Mouse (Mus musculus) small intestine, adult 10 weeks (tissue): ENCODE data around the gene Exoc5. TPM values are rescaled to one million over a fixed set of nuclear protein-coding genes. Genes with fewer than 3 reads are reported as not detected.

Experiments used
- polyA plus RNA-seq: library from polyadenylated mRNA; stranded (reverse); fragments of 350-450 nt; fragmentation: Illumina TruSeq; extraction: RNeasy Lipid Tissue Mini Kit (QIAGEN cat#74804); gene quantifications from one replicate; pipeline ENCODE4 v1.2.3, GENCODE M21; 2014; ENCODE audit warnings: low replicate concordance

The Exoc5 gene
- polyA plus RNA-seq = 120 TPM

GRCm38 (mm10) chr14:49066274-49066823, at the start of gene Exoc5:
Exoc5 (minus strand) TSS chr14:49066653.

GRCm38 (mm10) chr14:49065529-49066273, 752 bp downstream of the Exoc5 start, which contains the start of gene Ap5m1:
Ap5m1 (plus strand) TSS chr14:49066097.

Other genes starting within 250 kb of the Exoc5 start
- 71.7 TPM for gene Ap5m1, start 556 bp downstream of the Exoc5 start, polyA plus RNA-seq
- gene Naa30, start 105.6 kb upstream of the Exoc5 start, polyA plus RNA-seq = 105 TPM
- 12.0 TPM for gene ccdc198, start 178.8 kb upstream of the Exoc5 start, polyA plus RNA-seq